16 mouse cellular contexts compared by ENCODE assay signal in the genomic region with DNA sequence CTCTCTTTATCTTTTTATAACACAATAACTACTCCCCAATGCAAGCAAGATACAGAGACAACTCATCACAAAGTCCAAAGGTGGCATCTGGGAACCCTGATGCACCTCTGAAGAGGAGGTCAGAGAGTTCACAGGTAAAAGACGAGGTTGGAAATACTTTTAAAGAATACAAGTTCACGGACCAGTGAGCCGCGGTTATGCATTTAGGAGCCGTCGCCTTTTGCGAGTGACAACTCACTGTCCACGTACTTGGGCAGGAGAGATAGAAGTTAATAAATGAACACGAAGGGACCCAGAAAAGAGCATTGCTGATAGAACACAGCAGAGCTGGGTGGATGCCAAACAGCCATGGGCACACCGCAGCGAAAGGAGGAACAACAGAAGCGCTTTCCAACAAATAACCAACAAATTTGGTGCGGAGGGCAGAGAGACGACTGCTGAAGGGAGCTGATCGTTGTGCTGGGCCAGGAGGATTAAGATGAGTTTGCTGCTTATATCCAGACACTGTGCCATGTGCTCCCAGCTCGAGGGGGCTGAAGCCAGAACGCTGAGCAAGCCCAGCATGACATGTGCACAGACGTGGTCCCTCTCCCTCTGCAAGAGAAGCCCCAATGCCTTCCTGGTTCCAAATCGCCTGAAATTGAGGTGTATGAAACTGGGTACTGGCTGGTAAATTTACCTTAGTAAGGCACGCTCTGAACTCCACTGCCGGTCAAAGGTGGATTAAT. TPM values are rescaled to one million over a fixed set of nuclear protein-coding genes. Genes with fewer than 3 reads are reported as not detected.
A peak's percentile ranks its signal among the peaks of the same experiment; 100 is the strongest.
DNase-seq lines count a peak whose midpoint lies in the region; ATAC-seq and TF ChIP-seq lines count a peak whose summit lies in the region.
"Had no signal": no experiment of that assay in that cellular context is flagged by ENCODE, and none has a peak within 500 bp of the region (broad histone marks: within the 10 kb centered on the region; RNA-seq: fewer than 3 reads in every experiment).

No protein-coding gene starts in this region.

- 68% methylated on average over 21 of the region's 21 CpGs for WGBS in midbrain, postnatal 0 days
- WGBS in midbrain, embryonic 14.5 days: 73% methylated on average over 21 of the region's 21 CpGs
- 70% methylated on average over 21 of the region's 21 CpGs for whole genome bisulfite sequencing in kidney, embryonic 15.5 days
- WGBS in neural tube, embryonic 15.5 days: 69% methylated on average over 21 of the region's 21 CpGs

- no peak overlapping the region for H3K27ac ChIP-seq in midbrain, postnatal 0 days (ENCODE audit: low read depth, low read length)
- H3K27ac ChIP-seq in midbrain, embryonic 14.5 days (replicated peaks; ENCODE audit: low read depth, low read length): no peak overlapping the region
- peak overlapping the region; percentile 58; the same call in 1 of the 2 replicates for H3K27ac ChIP-seq in kidney, embryonic 15.5 days
- H3K27ac ChIP-seq in neural tube, embryonic 15.5 days (replicated peaks): no peak overlapping the region
- H3K27ac ChIP-seq: liver, embryonic 13.5 days; neural tube, embryonic 12.5 days had no signal

- no peak overlapping the region for H3K4me2 ChIP-seq in midbrain, postnatal 0 days (ENCODE audit: low read depth, low read length, poor library complexity, severe bottlenecking)
- no peak overlapping the region for H3K4me2 ChIP-seq in midbrain, embryonic 14.5 days (ENCODE audit: low read length)
- no peak overlapping the region for H3K4me2 ChIP-seq in kidney, embryonic 15.5 days
- H3K4me2 ChIP-seq in neural tube, embryonic 15.5 days: no peak overlapping the region
- H3K4me2 ChIP-seq: liver, embryonic 13.5 days; neural tube, embryonic 12.5 days had no signal

- H3K4me1 ChIP-seq in midbrain, postnatal 0 days (ENCODE audit: insufficient read depth, low read length): no peaks in the 10 kb centered on the region
- H3K4me1 ChIP-seq in midbrain, embryonic 14.5 days (ENCODE audit: control insufficient read depth, insufficient read depth, low read length): no peaks in the 10 kb centered on the region
- peaks cover 39% of the 10 kb centered on the region for H3K4me1 ChIP-seq in kidney, embryonic 15.5 days
- no peaks in the 10 kb centered on the region for H3K4me1 ChIP-seq in neural tube, embryonic 15.5 days
- H3K4me1 ChIP-seq: megakaryocyte, embryonic 14.5 days; neural tube, embryonic 12.5 days had no signal

- no peak for ATAC-seq in midbrain, postnatal 0 days (ENCODE audit: low FRiP score)
- ATAC-seq in midbrain, embryonic 14.5 days (ENCODE audit: low FRiP score, low TSS enrichment): no peak
- ATAC-seq in kidney, embryonic 15.5 days (replicated peaks; ENCODE audit: low FRiP score): no peak
- no peak for ATAC-seq in neural tube, embryonic 15.5 days (ENCODE audit: low FRiP score)

- no peak for TF ChIP-seq CTCF in midbrain, postnatal 0 days (IDR thresholded peaks at IDR 0.05)

- DNase-seq in heart, adult 11 months: peak; percentile 6
- DNase-seq in heart, adult 8-10 months (ENCODE audit: low spot score): no peak
- peak; percentile 14 for DNase-seq in midbrain, postnatal 0 days (ENCODE audit: low spot score)
- DNase-seq in midbrain, embryonic 14.5 days: no peak
- DNase-seq in adrenal gland, postnatal 36 days: no peak
- DNase-seq: adrenal gland, postnatal 25 days; gastrocnemius, postnatal 10 days; layer of hippocampus, postnatal 36 days; liver, embryonic 13.5 days; right cerebral cortex, postnatal 14 days; thymus, postnatal 25 days had no signal

- no peaks in the 10 kb centered on the region for H3K9me3 ChIP-seq in midbrain, postnatal 0 days (ENCODE audit: low read length)
- H3K9me3 ChIP-seq in midbrain, embryonic 14.5 days (ENCODE audit: control insufficient read depth, low read length): no peaks in the 10 kb centered on the region
- no peaks in the 10 kb centered on the region for H3K9me3 ChIP-seq in kidney, embryonic 15.5 days (replicated peaks)
- H3K9me3 ChIP-seq in neural tube, embryonic 15.5 days (replicated peaks): no peaks in the 10 kb centered on the region
- H3K9me3 ChIP-seq: liver, embryonic 13.5 days; neural tube, embryonic 12.5 days had no signal

- no peak overlapping the region for H3K9ac ChIP-seq in midbrain, postnatal 0 days (replicated peaks; ENCODE audit: low read length, poor library complexity, severe bottlenecking)
- no peak overlapping the region for H3K9ac ChIP-seq in midbrain, embryonic 14.5 days (replicated peaks; ENCODE audit: low read length)
- no peak overlapping the region for H3K9ac ChIP-seq in kidney, embryonic 15.5 days
- no peak overlapping the region for H3K9ac ChIP-seq in neural tube, embryonic 15.5 days (replicated peaks)
- H3K9ac ChIP-seq: liver, embryonic 13.5 days; neural tube, embryonic 12.5 days had no signal

- no peaks in the 10 kb centered on the region for H3K27me3 ChIP-seq in midbrain, postnatal 0 days (ENCODE audit: insufficient read depth, low read length)
- no peaks in the 10 kb centered on the region for H3K27me3 ChIP-seq in midbrain, embryonic 14.5 days (ENCODE audit: control insufficient read depth, insufficient read depth, low read length)
- no peaks in the 10 kb centered on the region for H3K27me3 ChIP-seq in kidney, embryonic 15.5 days
- H3K27me3 ChIP-seq in neural tube, embryonic 15.5 days (replicated peaks): no peaks in the 10 kb centered on the region
- H3K27me3 ChIP-seq: liver, embryonic 13.5 days; megakaryocyte, embryonic 14.5 days; neural tube, embryonic 12.5 days had no signal

- H3K4me3 ChIP-seq in midbrain, postnatal 0 days (ENCODE audit: low read depth, low read length): no peak overlapping the region
- H3K4me3 ChIP-seq in midbrain, embryonic 14.5 days (replicated peaks; ENCODE audit: low read depth, low read length): no peak overlapping the region
- H3K4me3 ChIP-seq in kidney, embryonic 15.5 days (replicated peaks): no peak overlapping the region
- H3K4me3 ChIP-seq in neural tube, embryonic 15.5 days (replicated peaks): no peak overlapping the region
- H3K4me3 ChIP-seq: liver, embryonic 13.5 days; megakaryocyte, embryonic 14.5 days; neural tube, embryonic 12.5 days had no signal

- no peaks in the 10 kb centered on the region for H3K36me3 ChIP-seq in midbrain, postnatal 0 days (ENCODE audit: insufficient read depth, low read length)
- no peaks in the 10 kb centered on the region for H3K36me3 ChIP-seq in midbrain, embryonic 14.5 days (ENCODE audit: control insufficient read depth, insufficient read depth, low read length)
- H3K36me3 ChIP-seq in kidney, embryonic 15.5 days: no peaks in the 10 kb centered on the region
- H3K36me3 ChIP-seq in neural tube, embryonic 15.5 days: no peaks in the 10 kb centered on the region
- H3K36me3 ChIP-seq: liver, embryonic 13.5 days; neural tube, embryonic 12.5 days had no signal

RNA-seq across cellular contexts. Expression of a gene that starts 35.1 kb away (rescaled TPM):
- under 1 TPM in 3 of 4 experiments, not detected in 1; 0.05 to 0.09 (median 0.06) TPM for total RNA-seq in heart, adult 8-10 months (2022)
- 2.2 and 2.3 TPM in 2 replicates for total RNA-seq in midbrain, postnatal 0 days (2014; rRNA removed)
- 0.41 and 0.48 TPM in 2 replicates for polyA plus RNA-seq in midbrain, postnatal 0 days (2015; fragmentation: Nextera tagmentation; extraction: Ambion mirVana)
- polyA plus RNA-seq in midbrain, embryonic 14.5 days (2014; fragmentation: Nextera tagmentation; extraction: Ambion mirVana): 0.59 and 0.91 TPM in 2 replicates
- 12.3 and 13.1 TPM in 2 replicates for polyA plus RNA-seq in kidney, embryonic 15.5 days (2015; fragmentation: Nextera tagmentation; extraction: Ambion mirVana)
- polyA plus RNA-seq in neural tube, embryonic 15.5 days (2015; fragmentation: Nextera tagmentation; extraction: Ambion mirVana): 1.0 and 1.2 TPM in 2 replicates
- total RNA-seq in adrenal gland, postnatal 36 days (2021): under 1 TPM; 0.10 to 0.13 TPM
- polyA plus RNA-seq: intestine, embryonic 14.5 days had no signal

Comparison
In these comparisons a context has a peak if more than half of its experiments do, and no peak if none do; other contexts are left out.
1. DNase-seq: peak in heart, adult 11 months (single experiment) and midbrain, postnatal 0 days (single experiment); none in heart, adult 8-10 months (single experiment), midbrain, embryonic 14.5 days (single experiment) and adrenal gland, postnatal 36 days (0 of 2).